Mouse (Mus musculus): ENCODE results near the gene Prpf6.

The Prpf6 gene

GRCm38 (mm10) chr2:181579681-181580080 lies 12.0 kb upstream of the Prpf6 start:
- no peak for DNase-seq (ENCODE audit: low read depth in 2 of 2, low spot score in 2 of 2)

GRCm38 (mm10) chr2:181580131-181580772 lies 11.4 kb upstream of the Prpf6 start:
- no peak for DNase-seq (ENCODE audit: low read depth in 2 of 2, low spot score in 2 of 2)

DNA sequence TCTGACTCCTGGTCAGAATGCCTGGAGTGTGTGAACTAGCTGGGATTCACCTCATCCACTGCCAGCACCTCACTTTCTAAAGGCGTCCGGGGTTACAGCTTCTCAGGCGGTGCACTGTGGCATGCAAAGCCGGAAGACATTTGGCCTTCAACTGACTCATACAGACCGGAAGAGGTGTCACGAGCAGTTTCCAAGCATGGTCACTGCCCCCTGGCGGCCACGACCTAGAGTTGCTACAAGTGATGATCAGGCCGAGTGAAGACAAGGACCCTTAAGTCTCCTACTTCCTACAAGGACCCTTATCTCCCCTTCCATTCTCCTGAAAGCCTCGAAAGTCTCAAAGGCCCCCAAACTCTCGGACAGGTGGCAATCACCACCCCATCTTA lies 10.7 kb upstream of the Prpf6 start:
- DNase-seq (ENCODE audit: low read depth in 2 of 2, low spot score in 2 of 2) = peak; percentile 78 to 79

DNA sequence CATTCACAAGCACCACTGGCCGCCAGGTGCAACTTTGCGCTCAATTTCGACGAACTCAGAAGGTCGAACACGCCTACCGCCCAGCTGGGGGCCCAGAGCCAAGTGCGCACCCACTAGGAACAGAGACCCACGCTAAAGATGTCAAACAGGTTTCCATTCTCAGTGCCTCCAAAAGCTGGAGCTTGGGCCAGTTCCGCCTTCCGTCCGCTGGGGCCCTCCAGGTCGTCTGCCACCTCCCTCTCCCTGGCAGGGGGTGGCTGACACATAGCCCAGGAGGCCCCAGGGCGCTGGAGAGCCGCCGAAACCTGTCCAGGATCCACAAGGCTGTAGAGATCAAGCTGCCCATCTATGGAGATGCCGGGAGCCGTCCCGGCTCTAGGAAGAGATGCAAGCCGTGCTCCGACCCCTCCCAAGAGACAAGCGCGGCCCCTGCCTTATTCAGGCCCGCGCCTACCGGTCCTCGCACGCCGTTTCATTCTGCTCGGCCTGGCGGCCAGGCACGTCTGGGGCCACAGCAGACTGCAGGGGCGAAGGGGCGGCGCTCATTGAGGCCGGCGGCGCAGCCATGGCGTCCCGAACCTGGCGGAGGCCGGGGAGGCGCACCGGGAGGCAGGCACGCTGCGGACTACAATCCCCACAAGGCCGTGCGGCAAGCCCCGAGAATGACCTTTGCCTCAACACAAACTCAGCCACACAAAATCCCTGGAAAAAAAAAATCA lies 10.1 kb upstream of the Prpf6 start:
- peak; percentile 66 for DNase-seq (ENCODE audit: low read depth in 2 of 2, low spot score in 2 of 2)

GRCm38 (mm10) chr2:181582358-181582757 lies 9.3 kb upstream of the Prpf6 start:
- no peak for DNase-seq (ENCODE audit: low read depth in 2 of 2, low spot score in 2 of 2)

GRCm38 (mm10) chr2:181582939-181583338 lies 8.7 kb upstream of the Prpf6 start:
- DNase-seq (ENCODE audit: low read depth in 2 of 2, low spot score in 2 of 2) = no peak

DNA sequence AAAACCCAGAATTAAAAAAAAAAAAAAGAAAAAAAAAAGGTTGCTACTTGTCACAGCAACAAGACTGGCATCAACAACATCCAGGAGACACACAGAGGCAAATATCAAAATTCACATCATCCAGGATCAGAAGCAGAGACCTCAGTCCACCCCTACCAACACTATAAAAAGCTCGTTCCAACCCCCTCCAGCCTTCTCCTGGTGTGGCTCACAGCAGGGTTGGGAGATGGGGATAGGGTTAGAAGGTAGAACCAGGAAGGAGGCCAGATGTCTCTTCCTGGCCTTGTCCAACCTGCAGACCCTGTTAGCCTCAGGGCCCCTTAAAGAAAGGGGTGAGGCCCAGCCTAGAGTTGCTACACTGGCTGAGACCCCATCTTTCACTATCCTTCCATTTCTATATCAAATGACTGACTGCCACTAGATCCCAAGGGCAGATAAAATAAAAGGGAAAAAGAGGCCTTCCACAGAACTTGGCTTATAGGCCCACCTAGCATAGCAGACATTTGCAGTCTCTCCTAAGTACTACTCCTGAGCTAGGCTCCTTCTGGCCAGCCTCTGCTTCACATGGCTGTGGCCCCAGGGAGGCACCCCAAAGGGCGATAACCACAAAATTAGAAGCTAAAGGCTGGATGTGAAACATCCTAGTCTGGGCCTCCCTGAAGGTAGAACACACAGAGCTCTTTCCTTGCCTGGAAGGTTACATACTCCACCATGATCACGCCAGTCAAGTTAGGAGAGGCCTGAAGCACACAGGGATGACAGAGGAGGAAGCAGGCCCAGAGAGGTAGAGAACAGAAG lies 8.0 kb upstream of the Prpf6 start:
- no peak for DNase-seq (ENCODE audit: low read depth in 2 of 2, low spot score in 2 of 2)

DNA sequence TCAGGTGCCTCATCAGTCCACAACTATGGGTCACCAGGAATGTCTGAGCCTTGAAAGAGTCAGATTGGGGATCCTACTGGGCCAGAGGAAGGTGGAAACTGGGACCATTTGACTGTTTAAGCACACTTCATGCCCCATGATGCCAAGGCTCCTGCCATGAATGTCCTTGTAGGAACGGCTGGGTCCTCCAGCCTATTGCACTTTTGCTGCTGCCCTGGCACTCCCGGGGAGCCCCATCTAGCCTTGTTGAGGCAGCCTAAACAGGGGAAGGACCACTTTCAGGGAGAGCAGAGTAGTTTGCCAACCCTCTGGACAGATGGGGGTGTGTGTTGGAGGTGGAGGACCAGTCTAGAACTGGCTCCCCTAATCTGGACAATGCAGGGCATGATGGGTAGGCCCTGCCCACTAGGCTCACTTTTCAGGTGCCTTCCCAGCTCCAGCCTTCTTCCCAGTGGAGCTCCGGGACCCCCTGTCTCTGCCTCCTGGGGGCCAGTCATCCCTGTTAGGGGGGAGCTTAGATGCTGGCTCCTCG lies 7.2 kb upstream of the Prpf6 start, which contains the start of gene Uckl1:
Gene Uckl1, minus strand, starts transcription at position 482 of the 532 bp plus-strand sequence.
- DNase-seq (ENCODE audit: low read depth in 2 of 2, low spot score in 2 of 2) = no peak

DNA sequence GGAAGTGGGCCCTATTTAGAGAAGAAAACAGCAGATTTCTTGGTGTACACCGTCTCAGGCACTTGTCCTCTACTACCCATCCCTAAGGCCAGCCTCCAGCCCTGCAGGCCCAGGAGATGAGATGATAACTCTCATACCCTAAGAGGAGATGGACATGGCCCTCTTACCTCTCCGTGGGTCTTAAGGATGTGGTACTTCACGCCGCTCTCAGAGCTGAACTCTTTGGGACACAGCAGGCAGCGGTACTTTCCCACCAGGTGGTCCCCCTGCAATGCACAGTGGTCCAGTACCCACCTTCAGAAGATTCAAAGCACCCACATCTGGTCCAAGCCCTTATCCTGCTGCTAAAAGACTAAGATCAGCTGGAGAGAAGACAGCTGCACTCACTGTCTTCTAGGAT lies 6.2 kb upstream of the Prpf6 start:
- no peak for DNase-seq (ENCODE audit: low read depth in 2 of 2, low spot score in 2 of 2)

DNA sequence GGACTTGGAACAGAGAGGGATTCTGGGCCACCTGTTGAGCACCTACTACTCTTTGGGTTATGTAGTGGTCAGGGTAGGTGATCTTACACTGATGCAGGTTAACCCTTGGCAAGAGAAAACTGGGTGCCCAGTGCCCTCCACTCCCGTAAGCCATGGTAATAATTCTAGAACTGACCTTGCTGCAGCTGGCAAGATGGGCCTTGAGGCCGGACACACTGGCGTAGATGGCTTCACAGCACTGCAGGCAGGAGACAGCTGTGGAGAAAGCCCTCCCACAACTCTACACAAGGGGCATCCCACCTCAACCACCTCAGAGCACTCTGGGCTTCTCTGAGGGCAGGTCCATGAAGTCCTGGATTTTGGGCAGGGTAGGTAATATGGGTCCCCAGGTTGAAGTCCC lies 5.5 kb upstream of the Prpf6 start:
- no peak for DNase-seq (ENCODE audit: low read depth in 2 of 2, low spot score in 2 of 2)

DNA sequence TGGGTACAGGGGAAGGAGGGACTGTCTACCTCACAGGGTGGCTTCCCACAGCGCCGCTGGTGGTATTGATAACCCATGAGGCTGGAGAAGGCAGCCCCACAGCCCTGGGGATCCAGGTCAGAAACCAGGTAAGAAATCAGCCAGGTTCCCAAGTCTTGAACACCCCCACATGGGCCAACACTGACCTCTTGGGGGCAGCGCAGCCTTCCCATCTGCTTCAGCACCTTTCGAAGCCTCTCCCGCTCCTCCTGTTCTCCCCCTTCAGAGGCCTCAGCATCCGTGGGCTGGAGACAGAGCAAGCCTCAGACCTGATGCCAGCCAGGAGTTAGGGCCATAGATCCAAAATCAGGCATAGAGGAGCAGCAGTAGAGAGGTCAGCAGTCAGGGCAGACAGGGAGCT lies 3.9 kb upstream of the Prpf6 start:
- no peak for DNase-seq (ENCODE audit: low read depth in 2 of 2, low spot score in 2 of 2)

DNA sequence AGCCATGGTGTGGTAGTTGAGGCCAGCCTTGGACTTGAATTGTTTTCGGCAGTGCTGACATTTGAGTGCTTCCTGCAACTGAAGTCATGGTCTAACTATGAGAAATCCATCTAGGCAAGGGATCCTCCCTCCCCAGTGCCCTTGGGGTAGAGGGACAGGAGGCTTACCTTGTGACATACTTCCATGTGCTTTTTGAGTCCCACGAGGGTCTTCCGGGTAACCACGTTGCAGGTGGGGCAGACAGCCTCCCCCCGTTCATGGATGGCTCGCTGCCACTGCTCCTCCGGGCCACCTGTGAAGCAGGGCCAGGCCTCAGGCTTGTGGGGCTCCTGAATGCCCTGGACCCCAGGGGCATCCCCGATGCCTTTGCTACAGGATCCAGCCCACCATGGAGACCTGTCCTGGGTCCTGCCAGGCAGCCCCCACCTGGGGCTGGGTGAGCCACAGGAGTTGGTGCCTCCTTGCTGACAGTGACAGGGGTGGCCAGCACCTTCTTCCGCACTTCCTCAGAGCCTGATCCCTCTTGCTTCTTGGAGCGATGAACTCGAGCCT lies 3.4 kb upstream of the Prpf6 start:
- no peak for DNase-seq (ENCODE audit: low read depth in 2 of 2, low spot score in 2 of 2)

GRCm38 (mm10) chr2:181589011-181589731 lies 2.5 kb upstream of the Prpf6 start:
- no peak for DNase-seq (ENCODE audit: low read depth in 2 of 2, low spot score in 2 of 2)

- no peak for DNase-seq (ENCODE audit: low read depth in 2 of 2, low spot score in 2 of 2)
Observed at GRCm38 (mm10) chr2:181589732-181590105, 1.9 kb upstream of the Prpf6 start.

DNA sequence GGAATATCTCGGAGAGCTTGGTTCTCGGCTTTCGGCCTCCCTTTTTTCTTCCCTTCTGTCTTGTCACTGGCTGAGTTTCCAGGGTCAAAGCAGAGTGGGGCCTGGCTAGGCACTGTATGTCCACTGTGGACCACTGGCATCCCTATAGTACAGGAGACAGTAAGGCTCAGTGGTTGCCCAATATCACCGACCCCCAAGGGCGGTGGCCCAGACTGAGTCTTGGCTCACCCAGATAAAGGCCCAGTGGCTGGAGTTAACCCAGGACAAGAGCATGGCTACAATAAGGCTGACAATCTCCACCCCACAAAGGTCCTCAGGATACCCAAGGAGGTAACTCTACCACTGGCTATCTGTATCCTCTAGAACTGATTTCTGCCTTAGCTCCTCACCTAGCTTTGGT lies 1.2 kb upstream of the Prpf6 start:
- no peak for DNase-seq (ENCODE audit: low read depth in 2 of 2, low spot score in 2 of 2)

GRCm38 (mm10) chr2:181592231-181593041 lies 768 bp downstream of the Prpf6 start, which contains the start of gene Zfp512b:
Gene Zfp512b (minus strand): TSS chr2:181592803.
- DNase-seq (ENCODE audit: low read depth in 2 of 2, low spot score in 2 of 2) = peak; percentile 41 to 52

GRCm38 (mm10) chr2:181593042-181593421 lies 1.4 kb downstream of the Prpf6 start:
- no peak for DNase-seq (ENCODE audit: low read depth in 2 of 2, low spot score in 2 of 2)

DNA sequence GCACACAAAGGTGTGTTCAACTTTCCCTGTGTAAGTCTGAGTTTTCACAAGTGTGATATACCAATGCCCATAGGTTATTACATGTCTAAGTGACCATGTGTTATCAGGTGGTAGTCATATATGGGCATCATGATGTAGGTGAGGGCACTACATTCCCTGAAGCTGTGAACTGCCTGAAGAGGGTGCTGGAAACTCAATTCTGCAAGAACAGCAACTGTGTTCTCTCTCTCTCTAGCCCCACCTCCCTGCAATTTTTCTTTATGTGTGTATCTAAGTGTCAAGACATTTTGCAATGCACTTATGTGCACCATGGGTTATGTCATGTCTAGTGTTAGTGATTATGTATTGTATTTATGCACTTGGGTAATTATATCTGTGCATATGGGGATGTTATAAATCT lies 2.3 kb downstream of the Prpf6 start:
- DNase-seq (ENCODE audit: low read depth in 2 of 2, low spot score in 2 of 2) = no peak

DNA sequence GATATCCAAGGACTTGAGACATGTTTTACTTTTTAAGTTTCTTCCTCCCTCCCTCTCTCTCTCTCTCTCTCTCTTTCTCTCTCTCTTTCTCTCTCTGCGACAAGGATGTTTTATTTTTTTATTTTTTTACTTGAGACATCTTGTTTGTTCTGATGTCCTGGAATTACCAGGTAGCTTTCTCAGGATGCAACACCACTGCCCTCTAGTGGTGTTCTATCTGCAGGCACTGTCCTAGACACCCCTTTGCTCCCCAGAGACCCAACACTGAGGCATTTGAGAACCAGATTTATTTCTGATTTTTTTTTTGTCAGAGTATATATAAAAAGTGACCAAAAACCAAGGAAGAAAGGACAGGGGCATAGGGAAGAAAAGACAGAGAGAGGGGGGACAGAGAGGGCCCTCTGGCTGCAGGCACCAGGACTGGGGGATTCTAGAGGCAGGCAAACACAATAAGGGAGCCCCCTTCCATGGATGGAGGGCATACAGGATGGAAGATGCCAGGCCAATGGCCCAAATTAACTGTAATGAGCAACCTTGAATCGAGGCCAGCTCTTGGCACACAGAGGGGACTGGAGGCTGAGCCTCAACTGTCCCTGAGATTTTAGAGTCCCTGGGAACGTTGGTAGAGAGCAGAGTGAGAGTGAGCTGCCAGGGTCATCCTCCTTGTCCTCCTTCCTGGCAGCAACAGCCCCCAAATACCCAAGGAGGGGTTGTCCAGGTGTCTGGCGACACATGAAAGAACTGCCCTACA lies 3.5 kb downstream of the Prpf6 start:
- peak in 1 of 2 experiments; percentile 47 for DNase-seq (ENCODE audit: low read depth in 2 of 2, low spot score in 2 of 2)
